Mouse (Mus musculus) myocyte (in vitro differentiated cells): ENCODE data around the gene Slc38a1. TPM values are rescaled to one million over a fixed set of nuclear protein-coding genes. Genes with fewer than 3 reads are reported as not detected.

ENCODE experiments used
- H3K27me3 ChIP-seq: one replicate; pipeline ENCODE4 v1.6.1; 2011; ENCODE audit not compliant: control insufficient read depth, insufficient read depth, insufficient read length
- H3K36me3 ChIP-seq: one replicate; pipeline ENCODE4 v1.6.1; 2011; ENCODE audit not compliant: control insufficient read depth, insufficient read depth
- H3K4me2 ChIP-seq: one replicate; pipeline ENCODE4 v1.6.1; 2011; ENCODE audit warnings: low read depth, control low read depth
- H3K4me3 ChIP-seq: one replicate; pipeline ENCODE4 v1.5.1; 2011; ENCODE audit warnings: mild to moderate bottlenecking, control low read depth, moderate library complexity
- H3K79me2 ChIP-seq: one replicate; pipeline ENCODE4 v1.6.1; 2011; ENCODE audit not compliant: control insufficient read depth, insufficient read depth
- H3ac ChIP-seq: one replicate; pipeline ENCODE4 v1.6.1; 2011; ENCODE audit not compliant: control insufficient read depth, insufficient read length
- CEBPB ChIP-seq: IDR thresholded peaks from 2 replicates; pipeline ENCODE4 v1.6.1; 2011; ENCODE audit warnings: mild to moderate bottlenecking, moderate library complexity; ENCODE audit not compliant: poor library complexity, insufficient read depth, severe bottlenecking
- E2F4 ChIP-seq: IDR thresholded peaks from one replicate; pipeline ENCODE4 v1.6.1; 2011; ENCODE audit warnings: mild to moderate bottlenecking, control low read depth, moderate library complexity; ENCODE audit not compliant: insufficient read depth
- MAX ChIP-seq: IDR thresholded peaks from one replicate; pipeline ENCODE4 v1.6.1; 2011; ENCODE audit warnings: low read depth, mild to moderate bottlenecking, control low read depth
- MYOD1 ChIP-seq, 3 experiments: IDR thresholded peaks; one replicate each; pipeline ENCODE4 v1.6.1; 2011; ENCODE audit warnings: control low read depth in 2 of 3, low read depth in 2 of 3, mild to moderate bottlenecking in 2 of 3, moderate library complexity in 1 of 3; ENCODE audit not compliant: insufficient read length in 2 of 3, control insufficient read depth in 1 of 3
- MYOG ChIP-seq, 3 experiments: IDR thresholded peaks; one replicate each; pipeline ENCODE4 v1.6.1; 2011; ENCODE audit warnings: control low read depth in 2 of 3, low read depth in 2 of 3, mild to moderate bottlenecking in 2 of 3; ENCODE audit not compliant: insufficient read length in 2 of 3, control insufficient read depth in 1 of 3, insufficient read depth in 1 of 3
- POLR2A ChIP-seq: IDR thresholded peaks from one replicate; pipeline ENCODE4 v1.6.1; 2011; ENCODE audit warnings: low read depth, mild to moderate bottlenecking, control low read depth, moderate library complexity; ENCODE audit not compliant: insufficient read length
- POLR2AphosphoS2 ChIP-seq: IDR thresholded peaks from one replicate; pipeline ENCODE4 v1.6.1; 2011; ENCODE audit warnings: low read depth, control low read depth; ENCODE audit not compliant: insufficient read length
- SRF ChIP-seq: IDR thresholded peaks from one replicate; pipeline ENCODE4 v1.6.1; 2011; ENCODE audit warnings: low read depth; ENCODE audit not compliant: control insufficient read depth, insufficient read length
- TCF12 ChIP-seq: IDR thresholded peaks from one replicate; pipeline ENCODE4 v1.6.1; 2011; ENCODE audit warnings: mild to moderate bottlenecking, control low read depth; ENCODE audit not compliant: poor library complexity, insufficient read depth, severe bottlenecking
- TCF3 ChIP-seq: IDR thresholded peaks from one replicate; pipeline ENCODE4 v1.6.1; 2011; ENCODE audit warnings: low read depth, control low read depth; ENCODE audit not compliant: insufficient read length
- USF1 ChIP-seq: IDR thresholded peaks from one replicate; pipeline ENCODE4 v1.6.1; 2011; ENCODE audit warnings: low read depth, mild to moderate bottlenecking, control low read depth, moderate library complexity
- polyA plus RNA-seq: library from polyadenylated mRNA; unstranded; fragments of >200 nt; fragmentation: generic; extraction: Trizol; gene quantifications from one replicate; pipeline ENCODE4 v1.2.1, GENCODE M21; 2012; ENCODE audit warnings: missing spikeins

Slc38a1 gene
- polyA plus RNA-seq = 28.5 TPM

DNA sequence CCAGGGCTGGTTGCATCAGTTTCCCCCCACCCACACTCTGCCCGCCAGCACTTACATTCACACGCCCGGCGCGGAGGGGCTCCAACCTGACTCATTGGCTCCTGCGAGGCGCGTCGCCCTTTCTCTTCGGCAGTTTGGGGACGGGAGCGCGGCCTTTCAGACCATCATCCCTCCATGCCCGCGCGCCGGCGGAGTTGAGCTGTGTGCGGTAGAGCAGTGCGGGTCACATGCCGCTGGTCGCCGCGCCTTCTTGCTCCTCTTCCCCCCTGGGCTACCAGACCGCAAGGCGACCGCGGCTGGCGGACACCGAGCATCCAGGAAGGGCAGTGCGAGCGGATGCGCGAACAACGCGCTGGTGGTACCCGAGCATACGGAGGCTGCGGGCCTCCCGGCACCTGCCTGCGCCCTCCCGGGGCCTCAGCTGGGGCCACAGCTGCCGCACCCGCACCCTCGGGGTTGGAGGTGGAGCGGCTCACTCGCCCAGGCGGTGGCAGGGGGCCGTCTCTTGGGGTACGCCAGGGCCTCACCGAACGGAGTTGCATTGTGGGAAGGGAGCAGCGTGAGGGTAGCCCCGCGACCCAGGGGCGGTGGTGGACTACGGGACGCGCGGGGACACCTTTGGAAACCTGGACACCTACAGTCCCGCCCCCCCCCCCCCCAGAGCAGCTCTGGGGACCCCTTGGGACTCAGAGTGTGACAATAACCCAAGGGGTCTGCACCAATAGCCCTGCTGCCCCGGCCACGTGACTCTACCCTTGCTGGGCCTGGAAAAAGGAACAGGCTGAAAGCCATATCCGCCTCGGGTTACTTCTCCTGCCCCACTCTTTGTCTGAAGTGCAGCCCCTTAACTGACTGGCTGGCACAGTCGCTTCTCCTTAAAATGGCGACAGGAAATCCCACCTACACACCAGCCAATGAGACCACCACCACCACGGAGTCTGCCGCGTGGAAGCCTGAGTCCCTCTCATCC is at the start of gene Slc38a1:
Gene Slc38a1 (minus strand): TSS at position 478 of the 970 bp plus-strand sequence.
- Histone ChIP-seq H3K79me2 (peaks cover 40% of the 10 kb centered on the region), H3K27me3 (no peaks in the 10 kb centered on the region), H3K4me2 (peak within 1 kb of the TSS; percentile 81), H3ac (peak within 1 kb of the TSS; percentile 78), H3K4me3 (peak within 1 kb of the TSS; percentile 83), H3K36me3 (no peaks in the 10 kb centered on the region)
- TF ChIP-seq POLR2AphosphoS2 (peak; percentile 40), MYOD1 (IDR thresholded peaks at IDR 0.05; ENCODE audit: control insufficient read depth in 1 of 3, insufficient read length in 2 of 3, low read depth in 2 of 3) (peak in 1 of 3 experiments; percentile 58), SRF (no peak), CEBPB (peak; percentile 43; the same call in 1 of the 2 replicates), TCF12 (no peak), USF1 (peak; percentile 65), MYOG (IDR thresholded peaks at IDR 0.05; ENCODE audit: control insufficient read depth in 1 of 3, insufficient read depth in 1 of 3, insufficient read length in 2 of 3, low read depth in 2 of 3) (peak in 2 of 3 experiments; percentile 41 to 69), E2F4 (no peak), TCF3 (no peak), POLR2A (peak; percentile 59), MAX (no peak)

DNA sequence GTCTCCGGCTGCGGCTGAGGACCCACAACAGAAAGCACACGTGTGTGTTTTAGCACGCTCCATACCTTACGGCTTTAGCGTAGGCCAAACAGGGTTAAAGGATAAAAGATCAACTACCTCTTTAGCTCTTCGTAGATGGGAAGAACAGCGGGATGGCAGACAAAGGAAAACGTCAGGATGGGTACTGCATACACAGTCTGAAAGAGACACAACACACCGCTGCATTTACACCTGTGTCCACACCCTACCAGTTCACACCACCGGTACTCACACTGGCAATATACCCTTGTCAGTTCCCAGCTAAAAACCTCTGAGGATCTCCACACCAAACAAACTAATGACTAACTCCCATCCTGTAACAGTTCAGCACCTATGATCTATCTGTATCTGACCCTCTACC is 49.7 kb upstream of the Slc38a1 start:
- peaks cover 60% of the 10 kb centered on the region for H3K79me2 ChIP-seq
- peak; percentile 52 for TF ChIP-seq POLR2A
- no peak for TF ChIP-seq SRF
- peak; percentile 79 for TF ChIP-seq POLR2AphosphoS2
- H3K36me3 ChIP-seq = peaks cover 100% of the 10 kb centered on the region
- H3K27me3 ChIP-seq = no peaks in the 10 kb centered on the region
- H3K4me2 ChIP-seq = no peak overlapping the region
- no peak overlapping the region for H3K4me3 ChIP-seq
- no peak overlapping the region for H3ac ChIP-seq

DNA sequence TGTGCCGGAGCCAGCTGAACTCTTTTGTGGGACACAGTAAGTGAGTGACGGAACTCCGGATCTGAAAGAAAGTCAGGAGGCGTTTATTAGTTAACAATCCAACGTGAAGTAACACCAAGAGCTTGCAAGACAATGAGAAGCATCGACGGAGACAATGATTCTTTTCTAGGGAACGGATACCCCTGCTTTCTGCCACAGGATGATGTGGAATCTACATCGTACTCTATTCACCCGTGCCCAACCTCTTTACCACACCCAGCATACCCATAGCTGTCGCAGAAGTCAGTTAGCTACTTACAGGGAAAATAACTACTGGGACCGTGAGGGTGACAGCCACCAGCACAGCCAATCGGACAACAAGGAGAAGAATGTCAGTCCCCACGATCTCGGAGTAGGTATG is 48.7 kb upstream of the Slc38a1 start:
- TF ChIP-seq POLR2AphosphoS2 (peak; percentile 79), POLR2A (peak; percentile 29), MYOD1 (IDR thresholded peaks at IDR 0.05; ENCODE audit: control insufficient read depth in 1 of 3, insufficient read length in 2 of 3, low read depth in 2 of 3) (no peak)

DNA sequence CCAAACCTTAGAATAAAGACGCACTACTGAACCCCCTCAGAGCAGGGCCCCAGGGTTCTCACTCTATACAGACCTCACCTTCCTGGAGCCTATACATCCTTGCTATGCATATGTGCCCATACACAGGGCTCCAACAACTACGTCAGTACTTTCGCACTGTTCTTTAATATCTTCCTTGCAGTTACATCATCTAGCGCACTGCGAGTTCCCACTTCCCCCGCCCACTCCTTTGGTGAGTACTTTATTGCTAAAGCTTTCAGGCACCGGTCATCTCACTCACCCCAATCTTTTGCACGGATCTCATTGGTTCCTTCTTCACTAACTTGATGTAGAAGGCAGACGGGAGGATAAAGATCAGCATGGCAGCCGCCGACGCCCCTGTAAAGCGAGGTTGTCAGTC is 48.1 kb upstream of the Slc38a1 start:
- H3K27me3 ChIP-seq = no peaks in the 10 kb centered on the region
- no peak for TF ChIP-seq USF1
- TF ChIP-seq TCF3 = no peak
- TF ChIP-seq POLR2A = no peak
- TF ChIP-seq E2F4 = no peak
- TF ChIP-seq SRF = no peak
- no peak for TF ChIP-seq POLR2AphosphoS2
- no peak overlapping the region for H3ac ChIP-seq
- peaks cover 87% of the 10 kb centered on the region for H3K36me3 ChIP-seq
- no peak overlapping the region for H3K4me2 ChIP-seq
- H3K79me2 ChIP-seq = peaks cover 45% of the 10 kb centered on the region
- no peak overlapping the region for H3K4me3 ChIP-seq

More for the DNA sequence above, 48.7 kb upstream of the Slc38a1 start:
- no peaks in the 10 kb centered on the region for H3K27me3 ChIP-seq
- H3K79me2 ChIP-seq = peaks cover 50% of the 10 kb centered on the region
- peaks cover 92% of the 10 kb centered on the region for H3K36me3 ChIP-seq
- no peak overlapping the region for H3K4me3 ChIP-seq
- H3ac ChIP-seq = no peak overlapping the region
- no peak overlapping the region for H3K4me2 ChIP-seq

DNA sequence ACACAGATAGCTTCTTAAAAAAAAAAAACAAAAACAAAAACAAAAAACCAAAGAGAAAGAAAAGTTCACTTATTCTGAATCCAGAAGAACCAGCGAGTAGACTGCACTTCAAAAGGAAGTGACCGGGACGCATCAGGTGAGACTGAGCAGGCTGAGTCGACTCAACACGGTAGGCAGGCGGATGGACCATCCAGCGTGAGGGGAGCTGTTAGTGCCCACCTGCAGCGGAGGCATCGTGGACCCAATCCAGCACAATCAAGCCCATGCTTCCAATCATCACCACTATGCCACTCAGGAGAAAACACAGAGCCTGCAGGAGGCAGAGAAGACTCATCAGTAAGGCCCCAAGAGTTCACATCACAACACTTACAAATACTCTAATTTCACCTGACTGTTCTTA is 47.2 kb upstream of the Slc38a1 start:
- H3K36me3 ChIP-seq = peaks cover 77% of the 10 kb centered on the region
- H3K4me3 ChIP-seq = no peak overlapping the region
- H3K4me2 ChIP-seq = no peak overlapping the region
- H3ac ChIP-seq = no peak overlapping the region
- TF ChIP-seq MAX (no peak), E2F4 (no peak), POLR2A (peak; percentile 67), TCF12 (no peak), TCF3 (no peak), MYOG (IDR thresholded peaks at IDR 0.05; ENCODE audit: control insufficient read depth in 1 of 3, insufficient read depth in 1 of 3, insufficient read length in 2 of 3, low read depth in 2 of 3) (no peak), POLR2AphosphoS2 (peak; percentile 95), MYOD1 (IDR thresholded peaks at IDR 0.05; ENCODE audit: control insufficient read depth in 1 of 3, insufficient read length in 2 of 3, low read depth in 2 of 3) (no peak)
- H3K27me3 ChIP-seq = no peaks in the 10 kb centered on the region
- H3K79me2 ChIP-seq = peaks cover 36% of the 10 kb centered on the region
